Mouse (Mus musculus): ENCODE results near the gene Hist1h2bb. TPM values are rescaled to one million over a fixed set of nuclear protein-coding genes. Genes with fewer than 3 reads are reported as not detected.
A peak's percentile ranks its signal among the peaks of the same experiment; 100 is the strongest.
"Not testable (repeated sequence)": the region's sequence is repeated elsewhere in the genome, so short reads cannot be mapped to it uniquely, and the experiment has no call there.

The Hist1h2bb gene
- total RNA-seq, 2 experiments from 2014 or later: 5.1 to 7.0 TPM

DNA sequence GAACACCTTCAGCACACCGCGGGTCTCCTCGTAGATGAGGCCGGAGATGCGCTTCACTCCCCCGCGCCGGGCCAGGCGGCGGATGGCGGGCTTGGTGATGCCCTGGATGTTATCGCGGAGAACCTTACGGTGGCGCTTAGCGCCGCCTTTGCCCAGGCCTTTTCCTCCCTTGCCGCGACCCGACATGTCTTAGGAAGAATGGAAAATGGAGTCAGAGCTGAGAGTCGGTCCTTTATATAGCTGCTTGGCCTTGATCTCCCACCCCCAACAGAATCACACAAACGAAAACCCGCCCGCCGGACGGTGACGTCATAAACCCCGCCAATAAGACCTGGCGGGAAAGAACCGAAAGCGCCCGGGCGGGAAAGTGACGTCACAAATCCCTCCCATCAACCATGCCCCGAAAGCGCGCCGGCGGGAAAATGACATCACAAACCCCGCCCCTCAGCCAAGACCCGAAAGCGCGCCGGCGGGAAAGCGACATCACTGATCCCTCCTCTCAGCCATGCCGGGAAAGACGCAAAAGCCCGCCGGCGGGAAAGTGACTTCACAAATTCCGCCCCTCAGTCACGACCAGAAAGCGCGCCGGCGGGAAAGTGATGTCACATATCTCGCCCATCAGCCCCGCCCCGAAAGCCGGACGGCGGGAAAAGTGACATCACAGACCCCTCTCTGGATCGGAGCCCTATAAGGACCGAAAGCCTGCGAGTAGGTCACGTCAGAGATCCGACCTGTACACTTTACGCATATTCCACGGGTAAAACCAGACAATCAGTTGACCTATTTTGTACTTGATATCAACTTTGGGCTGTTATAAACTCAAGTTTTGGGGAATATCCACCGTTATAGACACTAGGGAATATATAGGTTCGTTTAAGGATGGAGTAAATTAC is 14.7 kb downstream of the Hist1h2bb start, which contains the start of gene Hist1h4a:
Hist1h4a (minus strand) TSS at position 259 of the 893 bp plus-strand sequence.
- intact Hi-C loops (cut with DNase I): no loop called here

DNA sequence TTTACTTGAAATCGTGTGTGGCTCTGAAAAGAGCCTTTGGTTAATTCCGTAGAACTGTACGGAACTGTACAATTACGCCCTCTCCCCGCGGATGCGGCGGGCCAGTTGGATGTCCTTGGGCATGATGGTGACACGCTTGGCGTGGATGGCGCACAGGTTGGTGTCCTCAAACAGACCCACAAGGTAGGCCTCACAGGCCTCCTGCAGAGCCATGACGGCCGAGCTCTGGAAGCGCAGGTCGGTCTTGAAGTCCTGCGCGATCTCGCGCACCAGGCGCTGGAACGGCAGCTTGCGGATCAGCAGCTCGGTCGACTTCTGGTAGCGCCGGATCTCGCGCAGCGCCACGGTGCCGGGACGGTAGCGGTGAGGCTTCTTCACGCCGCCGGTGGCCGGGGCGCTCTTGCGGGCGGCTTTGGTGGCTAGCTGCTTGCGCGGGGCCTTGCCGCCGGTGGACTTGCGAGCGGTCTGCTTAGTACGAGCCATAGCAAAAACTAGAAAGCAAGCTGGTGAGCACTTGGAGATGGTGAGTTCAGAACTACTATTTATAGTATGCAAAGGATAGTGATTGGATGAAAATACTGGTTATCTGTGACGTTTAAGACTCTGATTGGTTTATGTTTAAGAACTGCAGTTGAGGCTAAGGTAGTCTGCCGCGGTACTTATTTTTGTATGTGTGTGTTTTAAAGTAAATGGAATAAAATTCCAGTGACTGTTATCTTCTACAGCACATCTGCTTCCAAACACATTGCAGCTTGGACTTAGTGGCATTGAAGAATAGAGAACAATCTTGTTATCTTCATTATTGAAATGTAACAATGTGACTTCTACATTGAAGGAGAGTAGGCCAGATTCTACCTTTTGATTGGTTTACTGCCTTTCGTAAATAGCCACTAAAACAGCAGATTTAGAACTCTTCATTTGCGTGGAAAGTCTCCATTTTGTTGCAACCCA is 15.6 kb downstream of the Hist1h2bb start, which contains the start of gene Hist1h3a:
Hist1h3a (minus strand) TSS at position 516 of the 951 bp plus-strand sequence.
- intact Hi-C loops (cut with DNase I): not testable (repeated sequence)
- DNase-seq: peak in 1 of 2 experiments; percentile 46

More for the DNA sequence above, 14.7 kb downstream of the Hist1h2bb start, which contains the start of gene Hist1h4a:
- DNase-seq: peak; percentile 93 to 96

DNA sequence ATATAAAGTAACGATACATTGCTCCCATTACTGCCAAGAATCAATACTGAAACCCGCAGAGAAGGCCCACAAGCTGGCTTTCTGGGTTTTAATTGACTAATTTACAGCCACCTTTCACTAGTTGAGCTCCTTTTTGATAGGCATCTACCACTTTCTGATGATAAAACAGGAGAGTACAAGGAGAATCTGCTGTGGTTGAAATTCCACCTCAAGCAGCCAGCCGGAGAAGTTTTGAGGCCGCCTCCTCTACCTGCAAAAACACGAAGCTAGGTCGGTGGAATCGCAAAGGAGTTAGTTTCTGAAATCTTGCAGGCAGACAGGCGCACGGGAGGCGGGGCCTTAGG is 16.7 kb downstream of the Hist1h2bb start:
- no peak for DNase-seq
- intact Hi-C loops (cut with DNase I): no loop called here

DNA sequence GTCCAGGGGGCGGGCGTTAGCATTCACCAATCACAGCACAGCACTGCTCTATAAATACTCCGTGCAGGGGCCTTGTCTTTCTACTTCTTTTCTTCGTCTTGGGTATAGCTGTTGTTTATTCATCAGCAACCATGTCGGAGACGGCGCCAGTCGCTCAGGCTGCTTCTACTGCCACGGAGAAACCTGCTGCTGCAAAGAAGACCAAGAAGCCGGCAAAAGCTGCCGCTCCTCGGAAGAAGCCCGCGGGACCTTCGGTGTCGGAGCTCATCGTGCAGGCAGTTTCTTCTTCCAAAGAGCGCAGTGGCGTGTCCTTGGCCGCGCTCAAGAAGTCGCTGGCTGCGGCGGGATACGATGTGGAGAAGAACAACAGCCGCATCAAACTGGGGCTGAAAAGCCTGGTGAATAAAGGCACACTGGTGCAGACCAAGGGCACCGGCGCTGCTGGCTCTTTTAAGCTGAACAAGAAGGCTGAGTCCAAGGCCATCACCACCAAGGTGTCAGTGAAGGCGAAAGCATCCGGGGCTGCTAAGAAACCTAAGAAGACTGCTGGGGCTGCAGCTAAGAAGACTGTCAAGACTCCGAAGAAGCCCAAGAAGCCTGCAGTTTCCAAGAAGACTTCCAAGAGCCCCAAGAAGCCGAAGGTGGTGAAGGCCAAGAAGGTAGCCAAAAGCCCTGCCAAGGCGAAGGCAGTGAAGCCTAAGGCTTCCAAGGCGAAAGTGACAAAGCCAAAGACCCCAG is 17.2 kb downstream of the Hist1h2bb start, which contains the start of gene Hist1h1a:
Hist1h1a (plus strand) TSS at position 81 of the 738 bp plus-strand sequence.
- intact Hi-C loops (cut with DNase I): no loop called here
- peak; percentile 65 to 67 for DNase-seq

DNA sequence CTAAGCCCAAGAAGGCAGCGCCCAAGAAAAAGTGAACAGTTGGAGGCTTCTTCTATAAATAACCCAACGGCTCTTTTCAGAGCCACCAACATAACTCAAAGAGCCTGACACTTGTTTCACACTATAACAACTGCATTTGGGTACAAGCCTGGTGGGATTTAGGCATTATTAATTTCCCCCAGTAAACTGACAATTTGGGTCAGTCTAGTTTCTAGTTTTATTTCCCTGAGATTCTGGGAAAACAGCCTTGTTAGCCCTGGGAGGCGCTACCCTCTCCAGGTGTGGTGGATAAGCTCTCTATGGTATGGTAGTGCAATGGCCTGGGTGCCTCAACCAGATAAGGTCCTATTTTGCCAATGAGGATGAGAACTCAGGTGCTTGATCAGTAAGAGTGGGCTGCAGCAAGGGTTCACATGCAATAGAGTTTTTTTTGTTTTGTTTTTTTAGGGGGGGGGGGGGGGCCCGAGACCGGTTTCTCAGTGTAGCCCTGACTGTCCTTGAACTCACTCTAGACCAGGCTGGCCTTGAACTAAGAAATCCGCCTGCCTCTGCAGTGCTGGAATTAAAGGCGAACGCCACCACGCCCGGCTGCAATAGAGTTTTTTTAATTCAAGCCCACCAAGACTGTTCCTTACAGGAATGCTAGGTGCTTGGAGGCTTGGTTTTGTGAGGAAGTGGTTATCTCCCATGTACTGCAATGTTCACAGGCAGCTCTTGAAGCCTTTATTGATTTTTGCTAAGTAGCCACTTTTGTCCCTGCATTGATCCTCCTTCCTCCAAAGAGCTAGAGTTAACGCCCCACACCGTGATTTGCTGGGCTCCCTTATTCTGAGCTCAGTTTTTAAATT is 18.0 kb downstream of the Hist1h2bb start:
- DNase-seq: no peak
- intact Hi-C loops (cut with DNase I): no loop called here

DNA sequence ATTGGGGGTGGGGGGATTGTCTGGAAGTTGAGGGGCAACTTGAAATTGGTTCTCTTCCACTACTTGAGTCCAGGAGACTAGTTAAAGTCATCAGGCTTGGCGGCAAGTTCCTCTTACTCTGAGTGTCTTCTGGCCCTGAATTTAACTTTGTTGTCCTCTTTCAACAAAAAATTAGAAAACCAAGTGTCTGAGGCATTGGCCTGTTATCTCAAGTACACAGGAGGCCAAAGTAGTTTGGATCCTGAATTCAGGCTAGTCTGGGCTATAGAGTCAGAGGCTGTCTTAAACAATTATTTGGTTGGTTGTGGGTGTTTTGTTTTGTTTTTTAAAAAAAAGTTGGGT is 18.6 kb downstream of the Hist1h2bb start:
- intact Hi-C loops (cut with DNase I): no loop called here
- DNase-seq: no peak

DNA sequence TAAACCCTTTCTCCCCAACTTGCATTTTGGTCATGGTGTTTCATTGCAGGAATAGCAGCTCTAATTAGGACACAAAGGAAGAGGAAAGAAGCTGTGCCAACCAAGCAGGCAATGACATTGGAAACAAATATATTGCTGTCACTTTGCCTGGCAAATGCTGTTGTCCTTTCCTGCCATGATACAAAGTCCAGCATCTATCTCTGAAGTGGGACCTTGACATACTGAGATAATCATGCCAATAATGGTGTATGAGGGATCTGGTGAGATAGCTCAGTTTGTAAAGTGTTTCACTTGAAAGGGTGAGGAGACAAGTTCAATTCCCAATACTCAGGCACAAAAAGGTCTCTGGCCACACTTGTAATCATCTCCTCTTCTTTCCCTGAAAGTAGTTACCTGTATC is 20.2 kb downstream of the Hist1h2bb start:
- intact Hi-C loops (cut with DNase I): no loop called here
- no peak for DNase-seq

DNA sequence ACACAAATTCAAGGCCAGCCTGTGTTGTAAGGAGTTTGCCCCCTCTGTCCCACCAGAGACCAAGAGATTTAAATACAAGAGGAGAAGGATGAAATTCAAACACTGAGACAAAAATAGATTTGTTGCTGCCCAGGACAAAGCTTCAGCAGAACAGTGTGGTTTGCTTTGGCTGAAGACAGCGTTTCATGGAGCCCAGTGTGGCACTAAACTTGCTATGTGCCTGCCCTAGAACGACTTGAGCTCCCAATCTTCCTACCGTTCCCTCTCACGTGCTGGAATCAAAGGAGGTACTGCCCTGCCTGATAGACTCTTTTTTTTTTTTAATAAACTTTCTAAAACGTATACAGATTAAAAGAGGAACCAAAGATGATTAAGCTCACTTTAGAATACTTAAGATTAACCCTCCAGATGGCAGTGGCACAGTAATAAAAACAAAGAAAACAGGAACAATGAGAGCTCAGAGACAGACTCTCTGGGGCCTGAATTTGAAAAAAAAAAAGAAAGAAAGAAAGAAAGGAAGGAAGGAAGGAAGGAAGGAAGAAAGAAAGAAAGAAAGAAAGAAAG is 22.4 kb downstream of the Hist1h2bb start:
- intact Hi-C loops (cut with DNase I): no loop called here
- DNase-seq: no peak

DNA sequence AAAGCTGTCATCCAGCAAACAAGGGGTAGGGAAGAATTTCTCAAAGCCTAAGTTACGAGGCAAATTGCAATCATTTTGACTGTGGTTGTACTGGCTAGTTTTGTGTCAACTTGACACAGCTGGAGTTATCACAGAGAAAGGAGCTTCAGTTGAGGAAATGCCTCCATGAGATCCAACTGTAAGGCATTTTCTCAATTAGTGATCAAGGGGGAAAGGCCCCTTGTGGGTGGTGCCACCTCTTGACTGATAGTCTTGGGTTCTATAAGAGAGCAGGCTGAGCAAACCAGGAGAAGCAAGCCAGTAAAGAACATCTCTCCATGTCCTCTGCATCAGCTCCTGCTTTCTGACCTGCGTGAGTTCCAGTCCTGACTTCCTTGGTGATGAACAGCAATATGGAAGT is 23.1 kb downstream of the Hist1h2bb start, which contains the start of gene Trim38:
Trim38 (plus strand) TSS at position 301 of the 400 bp plus-strand sequence.
- DNase-seq: not testable (repeated sequence)

DNA sequence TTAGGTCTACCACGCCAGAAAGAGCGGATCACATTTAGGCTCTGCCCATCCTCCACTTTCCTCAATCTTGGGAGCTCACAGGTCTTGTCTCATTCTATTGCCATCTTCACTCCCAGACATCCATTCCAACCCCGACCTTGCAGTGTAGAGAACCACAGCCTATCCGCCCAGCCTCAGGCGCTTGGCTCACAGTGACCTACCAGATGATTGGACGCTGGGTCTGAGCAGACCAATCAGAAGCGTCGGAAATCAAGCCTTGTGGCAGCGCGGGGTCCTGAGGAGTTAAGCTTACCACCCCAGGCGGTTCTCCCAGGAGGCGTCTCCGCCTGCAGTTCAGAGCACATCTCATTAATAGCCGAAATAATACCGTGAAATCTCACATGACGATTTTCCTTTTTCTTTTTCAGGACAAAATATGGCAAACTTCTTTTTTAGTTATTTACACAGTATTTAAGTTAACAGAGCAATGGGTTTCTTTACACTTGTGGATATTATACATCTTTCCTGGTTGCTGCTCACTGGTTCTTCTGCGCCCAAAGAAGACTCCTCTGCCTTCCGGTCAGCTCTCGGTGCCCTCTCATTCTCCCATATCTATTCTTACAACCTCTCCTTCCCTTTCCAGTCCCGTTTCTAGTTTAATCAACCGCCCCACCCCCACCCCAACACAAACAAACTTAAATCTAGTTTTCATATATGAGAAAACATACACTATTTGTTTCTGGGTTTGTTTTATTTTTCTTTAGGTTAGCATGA is 26.2 kb downstream of the Hist1h2bb start:
- intact Hi-C loops (cut with DNase I): no loop called here

More for the DNA sequence above, 23.1 kb downstream of the Hist1h2bb start, which contains the start of gene Trim38:
- intact Hi-C loops (cut with DNase I): not testable (repeated sequence)

DNA sequence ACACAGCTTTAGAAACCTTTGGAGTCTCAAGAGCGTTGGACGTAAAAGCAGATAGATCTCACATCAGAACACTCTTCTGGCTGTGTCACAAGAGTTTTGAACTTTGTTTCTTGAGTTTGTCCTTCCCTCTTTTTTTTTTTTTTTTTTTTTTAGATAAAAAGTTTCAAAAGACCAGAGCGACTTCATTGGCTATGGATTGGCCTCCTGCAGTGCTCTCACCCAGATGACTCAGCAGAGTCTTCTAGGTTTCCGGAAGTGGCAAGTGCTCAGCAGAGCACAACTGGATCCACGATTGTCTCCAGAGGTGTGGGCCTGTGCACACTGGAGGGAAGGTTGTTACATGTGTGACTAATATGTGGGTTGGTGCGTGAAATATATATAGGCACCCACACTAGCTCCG is 31.8 kb downstream of the Hist1h2bb start:
- DNase-seq: no peak
- intact Hi-C loops (cut with DNase I): no loop called here

More for the DNA sequence above, 26.2 kb downstream of the Hist1h2bb start:
- no peak for DNase-seq

DNA sequence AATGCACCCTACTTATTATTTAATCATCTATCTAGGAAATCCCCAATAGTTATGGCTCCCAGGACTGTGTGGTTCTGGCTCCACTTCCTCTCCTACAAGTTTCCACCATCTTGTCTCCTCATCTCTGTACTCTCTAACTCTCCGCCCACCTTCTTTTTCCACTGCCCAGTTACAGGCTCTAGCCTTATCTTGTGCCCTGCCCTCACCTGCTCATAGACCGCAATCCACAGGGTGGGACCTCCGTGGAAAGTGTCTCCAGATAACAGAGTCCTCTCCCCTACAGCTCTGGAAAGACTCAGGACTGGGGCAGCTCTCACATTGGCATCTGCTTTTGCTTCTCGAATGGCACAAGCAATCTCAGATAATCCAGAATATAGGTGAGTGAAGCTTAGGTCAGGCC is 32.5 kb downstream of the Hist1h2bb start:
- intact Hi-C loops (cut with DNase I): no loop called here
- DNase-seq: no peak

DNA sequence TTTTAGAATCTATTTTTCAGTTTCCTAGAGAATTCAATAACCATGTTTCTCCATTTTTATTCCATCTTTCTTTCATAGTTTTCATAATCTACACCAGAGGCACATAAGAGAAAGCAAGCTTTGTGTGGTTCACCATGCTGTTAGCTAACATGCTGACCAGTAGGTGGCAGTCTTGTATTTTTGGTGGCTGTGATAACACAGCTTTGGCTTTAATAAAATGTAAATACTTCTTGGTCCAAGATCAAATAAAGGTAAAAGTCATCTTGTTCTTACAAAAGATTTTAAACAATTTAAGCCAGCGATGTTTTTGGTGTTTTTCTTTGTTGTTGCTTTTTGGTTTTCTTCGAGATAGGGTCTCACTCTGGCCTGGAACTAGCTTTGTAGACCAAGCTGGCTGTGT is 46.0 kb downstream of the Hist1h2bb start:
- no peak for DNase-seq
- intact Hi-C loops (cut with DNase I): loop anchor here (10.0 kb wide), 1 partner anchor 502 kb away; no protein-coding TSS in a partner anchor

Small RNA genes lying within 50 kb of the gene (microRNA-seq; reads per million reads assigned to microRNA genes)
- gene Gm44314: 0 reads per million in 2 experiments
- 0 reads per million in 2 experiments for gene Gm44484

Other genes starting within 250 kb of the Hist1h2bb start
- 100 to 1,000 TPM; 130 to 153 TPM for gene Hist1h4h, start 215.7 kb upstream of the Hist1h2bb start, total RNA-seq (2021)
- gene Hist1h2af, start 212.8 kb upstream of the Hist1h2bb start, total RNA-seq (2021): 10 to 100 TPM in 1 of 2 experiments, 1 to 10 TPM in 1; 7.7 to 11.5 TPM
- gene Hist1h3g, start 211.3 kb upstream of the Hist1h2bb start, total RNA-seq (2021): 1 to 10 TPM; 2.8 to 5.0 TPM
- gene Hist1h2bh, start 203.3 kb upstream of the Hist1h2bb start, total RNA-seq (2021): 1 to 10 TPM; 1.7 to 2.1 TPM
- 1 to 10 TPM; 5.5 to 6.4 TPM for gene Hist1h3f, start 202.7 kb upstream of the Hist1h2bb start, total RNA-seq (2021)
- gene Hist1h4f, start 195.1 kb upstream of the Hist1h2bb start, total RNA-seq (2021): 10 to 100 TPM; 12.5 to 22.4 TPM
- gene Hist1h1d, start 193.5 kb upstream of the Hist1h2bb start, total RNA-seq (2021): 1 to 10 TPM; 1.6 to 2.0 TPM
- gene Hist1h3e, start 184.4 kb upstream of the Hist1h2bb start, total RNA-seq (2021): 10 to 100 TPM; 11.9 to 17.0 TPM
- gene Hist1h2ae, start 175.5 kb upstream of the Hist1h2bb start, total RNA-seq (2021): 1 to 10 TPM; 1.6 to 2.8 TPM
- 10 to 100 TPM; 15.3 to 21.1 TPM for gene Hist1h2bg, start 175.3 kb upstream of the Hist1h2bb start, total RNA-seq (2021)
- gene Hist1h2bf, start 172.5 kb upstream of the Hist1h2bb start, total RNA-seq (2021): 1 to 10 TPM; 7.5 to 8.5 TPM
- gene Hist1h2ad, start 172.4 kb upstream of the Hist1h2bb start, total RNA-seq (2021): 1 to 10 TPM; 1.2 to 2.2 TPM
- 1 to 10 TPM; 2.8 to 4.8 TPM for gene Hist1h3d, start 171.0 kb upstream of the Hist1h2bb start, total RNA-seq (2021)
- 10 to 100 TPM; 39.6 to 39.7 TPM for gene Hist1h4d, start 165.1 kb upstream of the Hist1h2bb start, total RNA-seq (2021)
- gene Hist1h2be, start 125.6 kb upstream of the Hist1h2bb start, total RNA-seq (2021): 10 to 100 TPM; 16.6 to 18.7 TPM
- gene Hist1h1e, start 124.2 kb upstream of the Hist1h2bb start, total RNA-seq (2021): 10 to 100 TPM; 42.9 to 50.8 TPM
- gene Hist1h2ac, start 62.8 kb upstream of the Hist1h2bb start, total RNA-seq (2021): 1 to 10 TPM; 1.3 to 1.4 TPM
- gene Hist1h2bc, start 62.5 kb upstream of the Hist1h2bb start, total RNA-seq (2021): 10 to 100 TPM; 65.6 to 72.3 TPM
- not detected for gene Hist1h1t, start 50.9 kb upstream of the Hist1h2bb start, total RNA-seq (2021)
- gene Hist1h4c, start 48.3 kb upstream of the Hist1h2bb start, total RNA-seq (2021): 10 to 100 TPM; 62.8 to 75.7 TPM
- gene Hfe, start 35.9 kb upstream of the Hist1h2bb start, total RNA-seq (2021): 10 to 100 TPM; 17.6 to 27.0 TPM
- gene Hist1h1c, start 7.9 kb upstream of the Hist1h2bb start, total RNA-seq (2021): 100 to 1,000 TPM; 188 to 225 TPM
- 1 to 10 TPM; 4.5 to 4.6 TPM for gene Hist1h3c, start 1.1 kb upstream of the Hist1h2bb start, total RNA-seq (2021)
- 10 to 100 TPM in 1 of 2 experiments, 1 to 10 TPM in 1; 9.4 to 10.3 TPM for gene Hist1h2ab, start 4.4 kb downstream of the Hist1h2bb start, total RNA-seq (2021)
- gene Hist1h3b, start 5.5 kb downstream of the Hist1h2bb start, total RNA-seq (2021): 10 to 100 TPM; 14.2 to 14.3 TPM
- gene Hist1h4b, start 10.3 kb downstream of the Hist1h2bb start, total RNA-seq (2021): 1 to 10 TPM; 5.8 to 8.4 TPM
- 1 to 10 TPM; 6.4 to 7.2 TPM for gene Hist1h4a, start 14.5 kb downstream of the Hist1h2bb start, total RNA-seq (2021)
- 10 to 100 TPM in 1 of 2 experiments, 1 to 10 TPM in 1; 9.9 to 14.4 TPM for gene Hist1h3a, start 15.7 kb downstream of the Hist1h2bb start, total RNA-seq (2021)
- 1 to 10 TPM; 5.6 to 7.4 TPM for gene Hist1h1a, start 16.9 kb downstream of the Hist1h2bb start, total RNA-seq (2021)
- not detected for gene Trim38, start 23.2 kb downstream of the Hist1h2bb start, total RNA-seq (2021)
- not detected for gene Slc17a2, start 60.3 kb downstream of the Hist1h2bb start, total RNA-seq (2021)
- gene Slc17a3, start 92.7 kb downstream of the Hist1h2bb start, total RNA-seq (2021): not detected
- gene Slc17a1, start 121.0 kb downstream of the Hist1h2bb start, total RNA-seq (2021): not detected
- not detected for gene Slc17a4, start 168.3 kb downstream of the Hist1h2bb start, total RNA-seq (2021)
- gene Hist1h2ba, start 187.4 kb downstream of the Hist1h2bb start, total RNA-seq (2021): not detected
- gene Hist1h2aa, start 187.7 kb downstream of the Hist1h2bb start, total RNA-seq (2021): not detected
- gene Scgn, start 244.5 kb downstream of the Hist1h2bb start, total RNA-seq (2021): not detected